Mouse (Mus musculus) CH12.LX (cell line): ENCODE data around the gene Thap8. TPM values are rescaled to one million over a fixed set of nuclear protein-coding genes. Genes with fewer than 3 reads are reported as not detected.

ENCODE experiments used
- DNase-seq: peaks from one replicate; pipeline ENCODE4 v3.0.0-alpha.2; 2013; ENCODE audit errors: extremely low read depth
- H3K27ac ChIP-seq: 2 replicates; pipeline ENCODE4 v1.5.1; 2012; ENCODE audit warnings: low read depth, mild to moderate bottlenecking, control low read depth, moderate library complexity; ENCODE audit not compliant: insufficient read depth
- H3K27me3 ChIP-seq: replicated peaks from 2 replicates; pipeline ENCODE3; 2012; ENCODE audit warnings: inconsistent platforms
- H3K36me3 ChIP-seq, 2 experiments: replicated peaks in 1 of 2; 2 replicates each; pipeline versions ENCODE3 to v1.6.1; 2012; ENCODE audit warnings: inconsistent platforms in 1 of 2, low read length in 1 of 2, mild to moderate bottlenecking in 1 of 2, mixed read lengths in 1 of 2, moderate library complexity in 1 of 2; ENCODE audit not compliant: control insufficient read depth in 1 of 2, insufficient read depth in 1 of 2
- H3K4me1 ChIP-seq, 2 experiments: 2 replicates each; pipeline ENCODE4 v1.6.1; 2012; ENCODE audit warnings: inconsistent platforms in 1 of 2, moderate library complexity in 1 of 2; ENCODE audit not compliant: insufficient read depth in 2 of 2, control insufficient read depth in 1 of 2
- H3K4me2 ChIP-seq: 2 replicates; pipeline ENCODE4 v1.6.1; 2012; ENCODE audit warnings: low read depth, mild to moderate bottlenecking, control low read depth; ENCODE audit not compliant: poor library complexity, insufficient read depth, severe bottlenecking
- H3K4me3 ChIP-seq, 3 experiments: fragments of 150-350 bp in 1 of 3; sonication (generic) in 1 of 3; replicated peaks in 1 of 3; 2 replicates each; pipeline versions ENCODE3 to v1.5.1; 2011 to 2012; ENCODE audit warnings: low read depth in 2 of 3, low read length in 2 of 3, mild to moderate bottlenecking in 2 of 3, moderate library complexity in 2 of 3, control low read depth in 1 of 3, improper control_type of control experiment in 1 of 3, inconsistent platforms in 1 of 3, mixed read lengths in 1 of 3; ENCODE audit not compliant: poor library complexity in 1 of 3
- H3K79me2 ChIP-seq: replicated peaks from 2 replicates; pipeline ENCODE4 v1.6.1; 2012; ENCODE audit warnings: mild to moderate bottlenecking, moderate library complexity; ENCODE audit not compliant: control insufficient read depth, poor library complexity, insufficient read depth, severe bottlenecking; ENCODE audit errors: extremely low read depth
- H3K9ac ChIP-seq: 2 replicates; pipeline ENCODE4 v1.6.1; 2012; ENCODE audit warnings: low read depth, mild to moderate bottlenecking, control low read depth, moderate library complexity; ENCODE audit not compliant: insufficient read depth
- H3K9me3 ChIP-seq: replicated peaks from 2 replicates; pipeline ENCODE3; 2012; ENCODE audit warnings: low read length, inconsistent platforms, mixed read lengths
- CHD1 ChIP-seq: IDR thresholded peaks from 2 replicates; pipeline ENCODE4 v1.6.1; 2012; ENCODE audit warnings: low read depth, low read length, improper control_type of control experiment, inconsistent platforms
- CHD2 ChIP-seq: IDR thresholded peaks from 2 replicates; pipeline ENCODE4 v1.6.1; 2011; ENCODE audit warnings: low read length, improper control_type of control experiment
- CTCF ChIP-seq, 2 experiments: IDR thresholded peaks in 1 of 2; conservative IDR thresholded peaks in 1 of 2; 2 replicates each; pipeline ENCODE4 v1.5.1; 2011 to 2012; ENCODE audit warnings: low read depth in 2 of 2, low read length in 2 of 2, improper control_type of control experiment in 1 of 2, inconsistent platforms in 1 of 2, mild to moderate bottlenecking in 1 of 2, moderate library complexity in 1 of 2
- E2F4 ChIP-seq: IDR thresholded peaks from 2 replicates; pipeline ENCODE4 v1.6.1; 2011; ENCODE audit warnings: low read depth, low read length, improper control_type of control experiment; ENCODE audit not compliant: insufficient replicate concordance
- ELF1 ChIP-seq: IDR thresholded peaks from 2 replicates; pipeline ENCODE4 v1.6.1; 2014; ENCODE audit warnings: low read depth, mild to moderate bottlenecking, inconsistent platforms, low read length, improper control_type of control experiment
- EP300 ChIP-seq: IDR thresholded peaks from 2 replicates; pipeline ENCODE4 v1.6.1; 2011; ENCODE audit warnings: low read length, improper control_type of control experiment
- KAT2A ChIP-seq: IDR thresholded peaks from 2 replicates; pipeline ENCODE4 v1.6.1; 2012; ENCODE audit warnings: low read length, improper control_type of control experiment, inconsistent platforms; ENCODE audit not compliant: insufficient replicate concordance
- MAZ ChIP-seq: IDR thresholded peaks from 2 replicates; pipeline ENCODE4 v1.6.1; 2012; ENCODE audit warnings: low read depth, mild to moderate bottlenecking, inconsistent platforms, low read length, improper control_type of control experiment, moderate library complexity
- MXI1 ChIP-seq: IDR thresholded peaks from 2 replicates; pipeline ENCODE4 v1.6.1; 2011; ENCODE audit warnings: mild to moderate bottlenecking, low read depth, low read length, improper control_type of control experiment
- MYC ChIP-seq: IDR thresholded peaks from 2 replicates; pipeline ENCODE4 v1.6.1; 2011; ENCODE audit warnings: low read depth, mild to moderate bottlenecking, improper control_type of control experiment, low read length
- NELFE ChIP-seq: IDR thresholded peaks from 2 replicates; pipeline ENCODE4 v1.6.1; 2011; ENCODE audit warnings: low read depth, low read length, improper control_type of control experiment
- PAX5 ChIP-seq: IDR thresholded peaks from 2 replicates; pipeline ENCODE4 v1.6.1; 2012; ENCODE audit warnings: low read length, inconsistent platforms, mixed read lengths
- POLR2A ChIP-seq: IDR thresholded peaks from 2 replicates; pipeline ENCODE4 v1.6.1; 2011; ENCODE audit warnings: low read depth, mild to moderate bottlenecking, improper control_type of control experiment, low read length
- RAD21 ChIP-seq: IDR thresholded peaks from 2 replicates; pipeline ENCODE4 v1.6.1; 2011; ENCODE audit warnings: low read depth, mild to moderate bottlenecking, low read length, improper control_type of control experiment, moderate library complexity
- SIN3A ChIP-seq: IDR thresholded peaks from 2 replicates; pipeline ENCODE4 v1.6.1; 2012; ENCODE audit warnings: low read length, improper control_type of control experiment, inconsistent platforms
- TBP ChIP-seq: conservative IDR thresholded peaks from 2 replicates; pipeline ENCODE4 v1.6.1; 2011; ENCODE audit warnings: low read depth, low read length, improper control_type of control experiment
- UBTF ChIP-seq: IDR thresholded peaks from 2 replicates; pipeline ENCODE4 v1.6.1; 2012; ENCODE audit warnings: low read depth, mild to moderate bottlenecking, inconsistent platforms, low read length, improper control_type of control experiment, moderate library complexity
- ZC3H11A ChIP-seq: IDR thresholded peaks from 2 replicates; pipeline ENCODE4 v1.6.1; 2012; ENCODE audit warnings: low read depth, mild to moderate bottlenecking, inconsistent platforms, low read length, improper control_type of control experiment
- dilution Hi-C: fragments of 300-500 bp; cut with MboI; formaldehyde crosslinking; loops from 2 replicates; pipeline ENCODE4 v1.14.3; 2020; ENCODE audit warnings: low sequenced_read_pairs; ENCODE audit not compliant: extremely low pct_unique_long_range_greater_than_20kb, extremely low pct_ligation_motif_present
- in situ Hi-C: fragments of 300-500 bp; cut with MboI; formaldehyde crosslinking; loops from 3 replicates; pipeline ENCODE4 v1.14.3; 2019; ENCODE audit warnings: low sequenced_read_pairs, low pct_ligation_motif_present, low pct_unique_long_range_greater_than_20kb, mixed read lengths
- polyA plus RNA-seq: library from polyadenylated mRNA; unstranded; fragments of >175 nt; gene quantifications from 2 replicates; pipeline ENCODE4 v1.2.1, GENCODE M21; 2012; ENCODE audit warnings: low read depth; ENCODE audit not compliant: insufficient read length
- total RNA-seq, 2 experiments: library from RNA; depleted of rRNA; stranded (reverse); fragments of 300-350 nt in 1 of 2; fragments of >200 nt in 1 of 2; gene quantifications; 2 replicates each; pipeline ENCODE4 v1.2.3; 2012 to 2014

The Thap8 gene
- total and polyA plus RNA-seq, 3 experiments = 0.23 to 0.38 TPM; not detected in 1

- dilution Hi-C loops (no loop called here), in situ Hi-C loops (no loop called here)
- Histone ChIP-seq H3K27me3 (peaks cover 70% of the 10 kb centered on the region), H3K27ac (no peak overlapping the region), H3K79me2 (no peaks in the 10 kb centered on the region), H3K4me2 (no peak overlapping the region), H3K4me1 (peaks cover 0 to 3% of the 10 kb centered on the region in 2 experiments; a peak in 1 of 4 replicates), H3K4me3 (no peak overlapping the region), H3K9ac (no peak overlapping the region), H3K36me3 (no peaks in the 10 kb centered on the region), H3K9me3 (no peaks in the 10 kb centered on the region)
- no peak for DNase-seq
- TF ChIP-seq CHD2 = no peak
- TF ChIP-seq CTCF (conservative IDR thresholded peaks at IDR 0.05 in 1 of 2, IDR thresholded peaks at IDR 0.05 in 1 of 2; ENCODE audit: low read depth in 2 of 2, low read length in 2 of 2) = no peak
- TF ChIP-seq TBP = no peak
- no peak for TF ChIP-seq MXI1
Observed at GRCm38 (mm10) chr7:30288046-30288445, 8.2 kb downstream of the Thap8 start.

GRCm38 (mm10) chr7:30289071-30289713, 9.3 kb downstream of the Thap8 start:
- no peak overlapping the region for H3K4me3 ChIP-seq

GRCm38 (mm10) chr7:30289714-30290399, 10.0 kb downstream of the Thap8 start:
- H3K27ac ChIP-seq = no peak overlapping the region
- no peak overlapping the region for H3K4me3 ChIP-seq
- no peaks in the 10 kb centered on the region for H3K36me3 ChIP-seq
- H3K79me2 ChIP-seq = no peaks in the 10 kb centered on the region
- in situ Hi-C loops (no loop called here), dilution Hi-C loops (no loop called here)
- H3K4me2 ChIP-seq = no peak overlapping the region
- H3K27me3 ChIP-seq = peaks cover 85% of the 10 kb centered on the region
- no peak for TF ChIP-seq POLR2A
- TF ChIP-seq E2F4 = no peak
- TF ChIP-seq NELFE = no peak
- no peak for TF ChIP-seq KAT2A
- no peak for TF ChIP-seq EP300
- TF ChIP-seq RAD21 = peak; percentile 4
- peaks cover 0 to 3% of the 10 kb centered on the region in 2 experiments; a peak in 1 of 4 replicates for H3K4me1 ChIP-seq
- H3K9me3 ChIP-seq = no peaks in the 10 kb centered on the region
- H3K9ac ChIP-seq = no peak overlapping the region
- no peak for DNase-seq

More at GRCm38 (mm10) chr7:30289071-30289713, 9.3 kb downstream of the Thap8 start:
- no peak for DNase-seq
- Histone ChIP-seq H3K27ac (no peak overlapping the region), H3K4me2 (no peak overlapping the region), H3K9me3 (no peaks in the 10 kb centered on the region), H3K27me3 (peaks cover 79% of the 10 kb centered on the region), H3K4me1 (peaks cover 0 to 3% of the 10 kb centered on the region in 2 experiments; a peak in 1 of 4 replicates), H3K36me3 (no peaks in the 10 kb centered on the region), H3K9ac (no peak overlapping the region), H3K79me2 (no peaks in the 10 kb centered on the region)
- in situ Hi-C loops = no loop called here
- dilution Hi-C loops = no loop called here
- no peak for TF ChIP-seq KAT2A
- no peak for TF ChIP-seq POLR2A
- no peak for TF ChIP-seq ZC3H11A
- no peak for TF ChIP-seq MYC
- no peak for TF ChIP-seq CHD1
- TF ChIP-seq SIN3A = no peak
- no peak for TF ChIP-seq MAZ
- TF ChIP-seq PAX5 = no peak
- no peak for TF ChIP-seq UBTF
- TF ChIP-seq ELF1 = no peak
